Mouse (Mus musculus): ENCODE results near the gene Esr2. TPM values are rescaled to one million over a fixed set of nuclear protein-coding genes. Genes with fewer than 3 reads are reported as not detected.
"Not testable (repeated sequence)": the region's sequence is repeated elsewhere in the genome, so short reads cannot be mapped to it uniquely, and the experiment has no call there.

Esr2 gene
- polyA plus RNA-seq (2016; fragmentation: Nextera tagmentation; extraction: Ambion mirVana): 0.11 and 0.14 TPM in 2 replicates

- no peak within 1 kb of the TSS for H3K9ac ChIP-seq
- peaks cover 46% of the 10 kb centered on the region for H3K27me3 ChIP-seq (replicated peaks)
- under 1% methylated on average over 39 of the region's 39 CpGs for WGBS (ENCODE audit: insufficient replicate concordance)
- no peaks in the 10 kb centered on the region for H3K9me3 ChIP-seq (replicated peaks)
- peaks cover 8% of the 10 kb centered on the region for H3K4me1 ChIP-seq
- peak within 1 kb of the TSS; percentile 67 for H3K4me2 ChIP-seq
- peak within 1 kb of the TSS; percentile 43 for H3K4me3 ChIP-seq
- no peaks in the 10 kb centered on the region for H3K36me3 ChIP-seq
- ATAC-seq: no peak
- no peak within 1 kb of the TSS for H3K27ac ChIP-seq
These were observed at the start of gene Esr2 for GRCm38 (mm10) chr12:76177000-76177863. Esr2 (minus strand) TSS chr12:76177259.

GRCm38 (mm10) chr12:76222104-76222503, 45.0 kb upstream of the Esr2 start:
- not testable (repeated sequence) for H3K27ac ChIP-seq; H3K4me2 ChIP-seq; H3K27me3 ChIP-seq (replicated peaks); ATAC-seq; H3K4me1 ChIP-seq; H3K9ac ChIP-seq; H3K36me3 ChIP-seq; H3K4me3 ChIP-seq; H3K9me3 ChIP-seq (replicated peaks)
- 58% methylated on average over 3 of the region's 8 CpGs for WGBS (ENCODE audit: insufficient replicate concordance)

- Histone ChIP-seq H3K27me3 (replicated peaks) (no peaks in the 10 kb centered on the region), H3K4me3 (no peak overlapping the region), H3K4me2 (no peak overlapping the region), H3K9ac (no peak overlapping the region), H3K27ac (no peak overlapping the region), H3K36me3 (no peaks in the 10 kb centered on the region), H3K9me3 (replicated peaks) (no peaks in the 10 kb centered on the region), H3K4me1 (no peaks in the 10 kb centered on the region)
- WGBS (ENCODE audit: insufficient replicate concordance): 62% methylated on average over 11 of the region's 11 CpGs
- no peak for ATAC-seq
These were observed 39.7 kb upstream of the Esr2 start for GRCm38 (mm10) chr12:76216716-76217115.

- H3K36me3 ChIP-seq: no peaks in the 10 kb centered on the region
- no peak overlapping the region for H3K27ac ChIP-seq
- H3K27me3 ChIP-seq (replicated peaks): no peaks in the 10 kb centered on the region
- no peak overlapping the region for H3K4me3 ChIP-seq
- H3K9me3 ChIP-seq (replicated peaks): no peaks in the 10 kb centered on the region
- H3K4me2 ChIP-seq: no peak overlapping the region
- H3K9ac ChIP-seq: no peak overlapping the region
- WGBS (ENCODE audit: insufficient replicate concordance): 44% methylated on average over 5 of the region's 5 CpGs
- no peaks in the 10 kb centered on the region for H3K4me1 ChIP-seq
- no peak for ATAC-seq
These were observed 38.1 kb upstream of the Esr2 start for GRCm38 (mm10) chr12:76215121-76215520.

GRCm38 (mm10) chr12:76209429-76209974, 32.4 kb upstream of the Esr2 start:
- H3K9me3 ChIP-seq (replicated peaks): no peaks in the 10 kb centered on the region
- no peak overlapping the region for H3K4me3 ChIP-seq
- no peak overlapping the region for H3K9ac ChIP-seq
- WGBS (ENCODE audit: insufficient replicate concordance): 79% methylated on average over 5 of the region's 5 CpGs
- no peak for ATAC-seq
- no peaks in the 10 kb centered on the region for H3K36me3 ChIP-seq
- H3K4me2 ChIP-seq: no peak overlapping the region
- no peaks in the 10 kb centered on the region for H3K4me1 ChIP-seq
- H3K27me3 ChIP-seq (replicated peaks): no peaks in the 10 kb centered on the region; the same call in 1 of the 2 replicates
- no peak overlapping the region for H3K27ac ChIP-seq

- Histone ChIP-seq H3K9ac (no peak overlapping the region), H3K36me3 (no peaks in the 10 kb centered on the region), H3K4me1 (peaks cover 15% of the 10 kb centered on the region), H3K27ac (no peak overlapping the region), H3K4me3 (no peak overlapping the region), H3K4me2 (no peak overlapping the region), H3K9me3 (replicated peaks) (no peaks in the 10 kb centered on the region), H3K27me3 (replicated peaks) (peaks cover 12% of the 10 kb centered on the region)
- WGBS (ENCODE audit: insufficient replicate concordance): 49% methylated on average over 4 of the region's 4 CpGs
- no peak for ATAC-seq
These were observed 23.3 kb upstream of the Esr2 start for GRCm38 (mm10) chr12:76200326-76200725.

GRCm38 (mm10) chr12:76197071-76197470, 20.0 kb upstream of the Esr2 start:
- H3K4me1 ChIP-seq: peaks cover 20% of the 10 kb centered on the region
- ATAC-seq: no peak
- H3K4me2 ChIP-seq: peak overlapping the region; percentile 74
- H3K36me3 ChIP-seq: no peaks in the 10 kb centered on the region
- no peaks in the 10 kb centered on the region for H3K9me3 ChIP-seq (replicated peaks)
- no peak overlapping the region for H3K27ac ChIP-seq
- no peak overlapping the region for H3K9ac ChIP-seq
- H3K4me3 ChIP-seq: no peak overlapping the region
- WGBS (ENCODE audit: insufficient replicate concordance): 44% methylated on average over 8 of the region's 8 CpGs
- H3K27me3 ChIP-seq (replicated peaks): peaks cover 13% of the 10 kb centered on the region

- ATAC-seq: peak; percentile 40; the same call in 1 of the 2 replicates
- peaks cover 13% of the 10 kb centered on the region for H3K27me3 ChIP-seq (replicated peaks)
These were observed 19.6 kb upstream of the Esr2 start for GRCm38 (mm10) chr12:76196709-76197054.

GRCm38 (mm10) chr12:76195912-76196708, 19.1 kb upstream of the Esr2 start:
- no peaks in the 10 kb centered on the region for H3K9me3 ChIP-seq (replicated peaks)
- H3K4me1 ChIP-seq: peaks cover 20% of the 10 kb centered on the region
- WGBS (ENCODE audit: insufficient replicate concordance): 2% methylated on average over 22 of the region's 22 CpGs
- peaks cover 13% of the 10 kb centered on the region for H3K27me3 ChIP-seq (replicated peaks)
- no peak overlapping the region for H3K27ac ChIP-seq
- peak overlapping the region; percentile 33; the same call in 1 of the 2 replicates for H3K9ac ChIP-seq
- H3K4me2 ChIP-seq: peak overlapping the region; percentile 74
- peak overlapping the region; percentile 42 for H3K4me3 ChIP-seq
- peak; percentile 89 for ATAC-seq
- no peaks in the 10 kb centered on the region for H3K36me3 ChIP-seq

More at GRCm38 (mm10) chr12:76196709-76197054, 19.6 kb upstream of the Esr2 start:
- peak overlapping the region; percentile 42 for H3K4me3 ChIP-seq
- no peaks in the 10 kb centered on the region for H3K36me3 ChIP-seq
- WGBS (ENCODE audit: insufficient replicate concordance): 10% methylated on average over 6 of the region's 6 CpGs
- H3K27ac ChIP-seq: no peak overlapping the region
- no peaks in the 10 kb centered on the region for H3K9me3 ChIP-seq (replicated peaks)
- H3K4me2 ChIP-seq: peak overlapping the region; percentile 74
- peaks cover 20% of the 10 kb centered on the region for H3K4me1 ChIP-seq
- H3K9ac ChIP-seq: no peak overlapping the region; the same call in 1 of the 2 replicates

- no peak overlapping the region for H3K9ac ChIP-seq
- peaks cover 13% of the 10 kb centered on the region for H3K27me3 ChIP-seq (replicated peaks)
- 42% methylated on average over 3 of the region's 3 CpGs for WGBS (ENCODE audit: insufficient replicate concordance)
- H3K27ac ChIP-seq: no peak overlapping the region
- no peak overlapping the region for H3K4me3 ChIP-seq
- no peak overlapping the region for H3K4me2 ChIP-seq
- 0 out of 2 replicates have a peak, but pooled peaks cover 7% of the 10 kb centered on the region for H3K9me3 ChIP-seq (replicated peaks)
- no peaks in the 10 kb centered on the region for H3K36me3 ChIP-seq
- no peak for ATAC-seq
- peaks cover 20% of the 10 kb centered on the region for H3K4me1 ChIP-seq
These were observed 17.5 kb upstream of the Esr2 start for GRCm38 (mm10) chr12:76194526-76194925.

- Histone ChIP-seq H3K4me1 (peaks cover 9% of the 10 kb centered on the region), H3K27ac (no peak overlapping the region), H3K36me3 (no peaks in the 10 kb centered on the region), H3K9me3 (replicated peaks) (0 out of 2 replicates have a peak, but pooled peaks cover 8% of the 10 kb centered on the region), H3K27me3 (replicated peaks) (0 out of 2 replicates have a peak, but pooled peaks cover 5% of the 10 kb centered on the region), H3K4me2 (no peak overlapping the region), H3K9ac (no peak overlapping the region), H3K4me3 (no peak overlapping the region)
- 22% methylated on average over 11 of the region's 11 CpGs for WGBS (ENCODE audit: insufficient replicate concordance)
- 0 out of 2 replicates have a peak, but pooled peaks have one; percentile 40 for ATAC-seq
These were observed 13.9 kb upstream of the Esr2 start for GRCm38 (mm10) chr12:76190940-76191339.
